Mouse (Mus musculus) liver, embryonic 14.5 days (tissue): ENCODE measurements at regions not wholly inside any gene's neighbourhood (a gene's known extent, or its start where the extent isn't known, plus 50 kb on each side); places are given as distances from the start of the nearest gene placed in this dataset.

Experiments used
- CTCF ChIP-seq: IDR thresholded peaks from 2 replicates; pipeline ENCODE4 v1.5.1; 2016; ENCODE audit warnings: antibody characterized with exemption, low read depth, control low read depth
- EP300 ChIP-seq: IDR thresholded peaks from 2 replicates; pipeline ENCODE4 v1.6.1; 2016; ENCODE audit warnings: antibody characterized with exemption, low read depth

GRCm38 (mm10) chr4:56657046-56657445 lies 82.8 kb upstream of the Gm26657 start:
- no peak for TF ChIP-seq EP300
- TF ChIP-seq CTCF = no peak
